Mouse (Mus musculus) T-helper 1 cell (primary cell): ENCODE results near the gene Wdr61.

Source experiments
- in situ Hi-C: fragments of 300-600 bp; cut with MboI, MseI; formaldehyde crosslinking; loops from one replicate; pipeline ENCODE4 v1.15.1; 2025; ENCODE audit warnings: high pct_unique_total_duplicates

The Wdr61 gene

DNA sequence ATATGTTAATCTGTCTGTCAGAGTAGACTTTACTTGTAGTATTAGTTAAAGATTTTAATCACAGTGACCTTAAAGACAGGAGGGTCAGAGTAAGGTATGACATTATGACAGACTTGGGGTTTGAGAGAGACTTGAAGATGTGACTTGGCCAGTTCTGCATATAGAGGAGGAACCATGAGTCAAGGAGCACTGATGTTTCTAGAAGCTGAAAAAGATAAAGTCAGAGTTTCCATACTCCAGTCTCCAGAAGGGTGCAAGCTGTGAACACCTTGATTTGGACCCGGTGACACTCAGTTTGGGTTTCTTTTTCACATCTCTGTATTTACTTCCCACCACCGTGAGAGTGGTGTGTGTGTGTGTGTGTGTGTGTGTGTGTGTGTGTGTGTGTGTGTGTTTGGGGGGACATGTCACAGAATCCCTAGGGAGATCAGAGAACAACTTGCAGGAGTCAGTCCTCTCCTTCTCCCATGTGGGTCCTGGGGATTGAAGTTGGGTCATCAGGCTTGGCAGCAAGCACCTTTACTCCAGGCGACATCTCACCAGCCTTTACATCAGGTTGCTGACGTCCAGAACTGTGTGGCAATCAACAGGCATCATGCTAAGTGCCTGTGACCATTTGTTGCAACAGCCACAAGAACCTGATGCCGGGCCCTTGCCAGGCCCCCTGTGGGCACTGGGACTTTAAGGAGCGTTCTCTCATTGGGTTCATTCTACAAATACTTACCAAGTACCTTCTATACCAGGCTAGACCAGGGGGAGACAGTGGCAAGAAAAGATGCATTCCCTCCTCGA, 50.3 kb downstream of the Wdr61 start:
- in situ Hi-C loops: no loop called here

DNA sequence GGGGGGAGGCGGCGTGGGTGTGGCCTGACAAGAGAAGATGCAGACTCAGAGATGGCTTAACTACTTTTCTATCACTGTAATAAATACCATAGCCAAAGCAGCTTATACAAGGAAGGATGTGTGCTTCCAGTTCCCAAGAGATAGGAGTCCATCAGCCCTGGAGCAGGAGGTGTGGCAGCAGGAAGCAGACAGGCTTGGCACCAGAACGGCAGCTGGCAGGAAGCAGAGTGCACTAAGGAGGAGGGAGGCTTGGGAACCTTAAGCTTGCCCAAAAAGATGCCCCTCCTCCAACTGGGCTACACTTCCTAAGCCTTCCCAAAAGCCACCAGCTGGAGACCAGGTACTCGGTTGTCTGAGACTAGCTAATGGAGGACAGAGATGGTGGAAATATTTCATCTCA, 51.5 kb downstream of the Wdr61 start:
- in situ Hi-C loops: no loop called here

DNA sequence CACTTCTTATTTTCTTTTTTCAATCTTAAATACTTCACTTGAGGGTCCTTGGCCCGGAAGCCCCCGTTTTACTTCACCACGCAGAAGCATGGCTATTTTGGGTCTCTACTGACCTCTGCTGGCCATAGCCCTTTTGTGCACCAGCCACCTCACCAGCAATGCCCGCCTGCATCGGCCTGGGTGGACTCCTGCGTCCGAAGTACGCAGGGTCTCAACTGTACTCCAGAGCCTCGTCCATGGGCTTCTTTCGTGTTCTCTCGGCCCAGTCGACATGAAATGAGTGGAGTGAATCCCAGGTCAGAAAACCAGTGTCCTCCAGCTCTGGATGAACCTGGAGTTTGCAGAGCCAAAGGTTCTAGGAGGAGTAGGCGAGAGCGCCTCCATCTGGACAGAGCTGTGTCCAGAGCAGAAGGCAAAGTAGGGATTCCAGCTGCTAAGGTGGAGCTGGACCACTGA, 57.8 kb downstream of the Wdr61 start:
- in situ Hi-C loops: no loop called here

DNA sequence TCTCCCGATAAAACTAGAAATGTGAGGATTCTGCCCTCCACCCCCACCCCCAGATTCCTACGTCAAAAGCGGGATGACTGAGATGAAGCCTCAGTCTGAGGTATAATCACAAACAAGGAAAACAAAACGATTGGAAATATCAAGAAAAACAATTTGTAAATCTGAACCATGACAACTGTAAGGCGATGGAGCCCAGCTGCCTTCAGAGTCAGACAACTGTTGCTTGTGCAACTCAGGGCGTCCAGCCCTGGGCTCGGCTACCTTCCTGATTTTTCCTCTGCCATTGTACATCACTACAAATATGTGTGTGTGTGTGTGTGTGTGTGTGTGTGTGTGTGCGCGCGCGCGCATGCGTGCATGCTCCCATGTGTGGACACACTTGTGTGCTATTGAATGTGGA, 60.4 kb downstream of the Wdr61 start:
- in situ Hi-C loops: loop anchor here (25.0 kb wide), 1 partner anchor 687 kb away; the partner anchor contains the start of gene Elmod1

DNA sequence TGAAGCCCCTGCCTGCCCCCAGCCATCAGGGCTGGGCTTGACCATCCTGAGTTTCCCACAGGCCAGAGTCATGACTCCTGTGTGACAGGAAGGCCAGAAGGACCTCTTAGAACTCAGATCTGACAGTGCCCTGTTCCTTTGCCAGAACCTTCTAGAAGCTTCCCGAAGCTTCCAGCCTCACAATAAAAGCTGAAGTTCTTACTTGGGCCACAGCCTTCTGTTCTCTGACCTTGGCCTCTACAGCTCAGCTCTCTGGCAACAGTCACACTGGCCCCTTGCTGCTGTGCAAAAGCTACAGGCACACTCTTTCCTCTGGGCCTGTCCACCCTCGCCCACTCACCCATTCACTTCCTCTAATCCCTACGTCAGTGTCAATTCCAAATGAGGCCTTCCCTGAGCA, 62.4 kb downstream of the Wdr61 start:
- in situ Hi-C loops: loop anchor here (25.0 kb wide), 1 partner anchor 685 kb away; the partner anchor contains the start of gene Elmod1

DNA sequence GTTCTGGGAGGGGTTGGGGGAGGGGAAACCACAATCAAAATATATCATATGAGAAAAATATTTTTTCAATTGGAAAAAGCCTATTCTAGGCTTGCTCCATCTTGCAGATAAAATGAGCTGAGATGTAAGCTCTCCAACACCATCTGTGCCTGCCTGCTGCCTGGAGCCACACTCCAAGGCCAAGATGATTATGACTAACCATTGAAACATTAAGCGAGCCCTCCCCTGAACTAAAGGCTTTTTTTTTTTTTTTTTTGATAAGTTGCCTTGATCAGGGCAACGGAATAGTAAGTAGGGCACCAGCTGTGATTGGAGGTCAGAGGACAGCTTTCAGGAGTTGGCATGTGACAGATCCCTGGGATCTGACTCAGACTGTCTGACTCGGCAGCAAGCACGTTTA, 65.9 kb downstream of the Wdr61 start:
- in situ Hi-C loops: loop anchor here (25.0 kb wide), 1 partner anchor 681 kb away; the partner anchor contains the start of gene Elmod1

DNA sequence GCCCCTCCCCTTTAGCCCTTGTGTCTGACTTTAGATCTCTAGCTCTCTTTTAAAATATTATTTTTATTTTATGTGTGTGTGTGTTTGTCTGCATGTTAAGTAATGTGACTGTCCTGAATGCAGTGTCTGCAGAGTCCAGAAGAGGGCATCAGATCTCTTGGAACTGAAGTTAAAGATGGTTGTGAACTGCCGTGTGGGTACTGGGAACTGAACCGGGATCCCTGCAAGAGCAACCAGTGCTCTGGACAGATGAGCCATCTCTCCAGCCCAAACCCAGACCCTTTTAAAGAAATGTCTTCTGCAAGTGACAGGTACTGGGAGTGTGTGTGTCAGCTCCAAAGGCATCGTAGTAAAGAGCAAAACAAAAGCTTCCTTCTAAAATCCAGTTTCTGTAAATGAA, 68.2 kb downstream of the Wdr61 start:
- in situ Hi-C loops: loop anchor here (25.0 kb wide), 1 partner anchor 679 kb away; the partner anchor contains the start of gene Elmod1
